Mouse (Mus musculus): ENCODE measurements around the gene Qser1.

DNA sequence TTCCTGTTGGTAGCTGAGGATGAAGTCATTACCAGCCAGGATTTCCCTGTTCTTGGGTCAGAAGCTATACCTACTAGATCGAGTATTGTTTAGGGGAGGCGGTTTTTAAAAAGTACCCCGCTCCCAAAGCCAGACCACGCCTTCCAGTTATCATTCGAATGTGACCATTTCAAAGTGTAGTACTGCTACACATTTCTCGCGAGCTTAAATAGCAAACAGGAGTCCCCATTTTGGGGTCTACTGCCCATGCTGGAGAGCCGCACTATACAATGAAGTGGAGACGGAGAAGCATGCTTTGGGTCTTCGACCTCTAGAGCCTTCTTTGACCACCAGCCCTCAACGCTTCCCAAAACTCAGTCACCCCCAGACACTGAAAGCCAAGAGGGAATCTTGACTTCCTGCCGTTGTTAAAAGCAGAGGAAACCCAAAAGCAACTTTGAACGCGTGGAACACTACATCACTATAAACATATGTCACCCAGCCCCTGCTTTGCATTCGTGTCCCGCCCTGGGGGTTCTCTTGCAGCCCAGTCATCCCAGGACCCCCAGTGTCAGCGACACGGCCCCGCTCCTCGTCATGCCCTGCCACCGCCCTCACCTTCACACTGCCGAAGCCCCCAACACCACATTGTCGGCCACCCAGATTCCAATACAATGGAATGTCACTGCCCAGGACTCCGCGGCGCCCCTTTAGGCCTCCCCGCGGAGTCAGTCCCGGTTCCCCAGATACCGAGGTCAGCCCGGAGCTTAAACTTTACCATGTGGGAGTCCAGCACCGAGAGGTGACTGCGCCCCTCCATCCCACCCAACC, 794 bp downstream of the Qser1 start:
- TF ChIP-seq CTCF (IDR thresholded peaks at IDR 0.05) (no peak; the same call in 1 of the 2 replicates), EP300 (IDR thresholded peaks at IDR 0.05) (no peak)
